Mouse (Mus musculus) C2C12 (cell line): Measurements from ENCODE around the gene Zfp94.

Source experiments
- CEBPB ChIP-seq: IDR thresholded peaks from one replicate; pipeline ENCODE4 v1.6.1; 2011; ENCODE audit warnings: low read depth, mild to moderate bottlenecking, control low read depth, moderate library complexity
- CTCF ChIP-seq: IDR thresholded peaks from one replicate; pipeline ENCODE4 v1.5.1; 2011; ENCODE audit not compliant: control insufficient read depth, insufficient read depth, insufficient read length
- FOSL1 ChIP-seq: IDR thresholded peaks from one replicate; pipeline ENCODE4 v1.8.0; 2011; ENCODE audit warnings: mild to moderate bottlenecking, low read length; ENCODE audit not compliant: poor library complexity, insufficient read depth, severe bottlenecking
- MAX ChIP-seq: IDR thresholded peaks from one replicate; pipeline ENCODE4 v1.6.1; 2011; ENCODE audit warnings: mild to moderate bottlenecking, control low read depth
- USF1 ChIP-seq: IDR thresholded peaks from one replicate; pipeline ENCODE4 v1.6.1; 2011; ENCODE audit warnings: low read depth, mild to moderate bottlenecking, control low read depth, moderate library complexity

DNA sequence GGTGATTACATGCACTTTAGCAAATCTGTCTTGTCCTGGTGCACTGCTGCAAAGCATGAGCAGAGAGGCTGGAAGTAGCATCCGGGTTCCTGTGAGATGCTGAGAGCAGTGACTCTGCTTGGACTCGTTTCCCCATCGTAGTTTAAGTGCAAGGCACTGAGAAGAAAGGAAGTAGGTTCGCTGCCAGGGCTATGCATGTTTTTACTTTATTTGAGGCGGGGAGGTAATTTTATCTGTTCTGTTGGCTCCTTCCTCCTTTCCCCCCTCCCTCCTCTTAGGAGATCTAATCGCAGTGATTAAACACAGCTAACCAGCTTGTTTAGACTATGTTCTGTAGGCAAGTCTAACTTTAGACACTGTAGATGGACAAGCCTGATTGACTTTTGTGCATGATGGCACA is 2.5 kb upstream of the Zfp94 start:
- TF ChIP-seq CTCF (no peak), MAX (no peak), CEBPB (no peak), USF1 (no peak), FOSL1 (no peak)
